Mouse (Mus musculus) cerebellum, adult (tissue): ENCODE data around the gene Chic2.
A peak's percentile ranks its signal among the peaks of the same experiment; 100 is the strongest.

Experiments used
- ATAC-seq: cut with Nextera tagmentation; 2 replicates; pipeline ENCODE4 v1.9.2; 2017; ENCODE audit warnings: mild to moderate bottlenecking, moderate library complexity, mixed read lengths; ENCODE audit not compliant: insufficient number of reproducible peaks, low FRiP score, low TSS enrichment

Chic2 gene

DNA sequence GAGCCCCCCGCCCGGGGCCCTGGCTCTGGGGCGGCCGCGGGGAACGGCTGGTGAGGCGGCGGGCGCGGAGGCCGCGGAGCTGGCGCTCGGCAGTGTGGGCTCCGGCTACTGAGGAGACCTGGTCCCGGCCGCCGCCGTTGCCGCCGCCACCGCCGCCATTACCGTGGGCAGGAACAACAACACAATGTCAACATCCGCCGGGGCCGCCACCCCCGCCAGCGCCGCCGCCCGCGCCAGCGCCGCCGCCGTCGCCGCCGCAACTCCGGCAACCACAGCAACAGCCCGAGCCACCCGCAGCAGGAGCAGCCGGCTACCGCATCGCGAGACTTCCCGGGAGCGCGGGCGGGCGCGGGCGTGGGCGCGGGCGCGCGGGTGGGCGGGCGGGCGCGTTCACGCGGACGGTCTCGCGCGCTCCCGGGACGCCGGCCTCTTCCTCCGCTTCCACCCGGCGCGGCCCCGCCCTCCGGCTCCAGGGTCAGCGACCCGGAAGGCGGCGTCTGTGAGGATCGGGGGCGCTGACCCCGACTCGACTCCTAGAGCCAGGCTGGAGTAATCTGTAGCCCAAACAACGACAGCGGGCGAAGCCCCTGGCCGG lies at the start of gene Chic2:
Gene Chic2 (minus strand): TSS at position 465 of the 595 bp plus-strand sequence.
- ATAC-seq: peak; percentile 87

- no peak for ATAC-seq
Measured at GRCm38 (mm10) chr5:75085906-75086305, 41.3 kb upstream of the Chic2 start.

DNA sequence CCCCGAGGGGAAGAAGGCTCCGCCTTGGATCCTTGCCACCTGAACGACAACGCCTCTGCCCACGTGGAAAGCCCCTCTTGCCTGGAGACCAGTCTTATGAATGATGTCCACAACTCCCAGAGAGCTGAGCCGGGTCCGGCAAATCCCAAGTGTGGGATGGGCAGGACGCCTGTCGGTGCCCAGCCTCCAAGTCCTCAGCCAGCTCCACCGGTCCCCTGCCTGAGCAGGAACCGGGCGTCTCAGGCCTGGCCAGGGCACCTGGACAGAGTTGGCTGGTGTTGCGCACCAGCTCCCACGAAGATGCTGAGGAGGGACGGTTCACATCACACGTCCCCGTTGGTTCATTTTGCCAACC lies 40.9 kb upstream of the Chic2 start:
- no peak for ATAC-seq

GRCm38 (mm10) chr5:75084871-75085520 lies 40.4 kb upstream of the Chic2 start:
- no peak for ATAC-seq

DNA sequence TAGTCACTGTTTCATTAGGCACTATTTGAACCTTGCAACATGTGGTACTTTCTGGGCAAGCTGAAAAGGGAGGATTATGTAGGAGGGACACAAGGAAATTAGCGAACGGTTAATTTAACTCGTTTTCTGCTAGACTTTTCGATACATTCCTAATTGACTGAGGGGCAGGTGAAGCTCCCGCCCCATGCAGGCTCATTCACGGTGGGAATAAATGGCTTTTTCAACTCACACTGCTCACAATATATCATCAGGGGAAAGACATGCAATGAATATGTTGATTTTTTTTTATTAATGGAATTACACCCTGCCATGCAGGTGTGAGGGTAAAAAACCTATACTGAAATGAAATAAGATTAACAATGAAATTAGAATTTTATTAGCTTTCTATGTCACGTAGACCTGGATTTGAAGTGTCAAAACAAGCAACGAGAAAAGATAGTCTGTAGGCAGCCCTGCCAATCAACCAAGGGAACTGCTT lies 39.9 kb upstream of the Chic2 start:
- ATAC-seq: no peak

DNA sequence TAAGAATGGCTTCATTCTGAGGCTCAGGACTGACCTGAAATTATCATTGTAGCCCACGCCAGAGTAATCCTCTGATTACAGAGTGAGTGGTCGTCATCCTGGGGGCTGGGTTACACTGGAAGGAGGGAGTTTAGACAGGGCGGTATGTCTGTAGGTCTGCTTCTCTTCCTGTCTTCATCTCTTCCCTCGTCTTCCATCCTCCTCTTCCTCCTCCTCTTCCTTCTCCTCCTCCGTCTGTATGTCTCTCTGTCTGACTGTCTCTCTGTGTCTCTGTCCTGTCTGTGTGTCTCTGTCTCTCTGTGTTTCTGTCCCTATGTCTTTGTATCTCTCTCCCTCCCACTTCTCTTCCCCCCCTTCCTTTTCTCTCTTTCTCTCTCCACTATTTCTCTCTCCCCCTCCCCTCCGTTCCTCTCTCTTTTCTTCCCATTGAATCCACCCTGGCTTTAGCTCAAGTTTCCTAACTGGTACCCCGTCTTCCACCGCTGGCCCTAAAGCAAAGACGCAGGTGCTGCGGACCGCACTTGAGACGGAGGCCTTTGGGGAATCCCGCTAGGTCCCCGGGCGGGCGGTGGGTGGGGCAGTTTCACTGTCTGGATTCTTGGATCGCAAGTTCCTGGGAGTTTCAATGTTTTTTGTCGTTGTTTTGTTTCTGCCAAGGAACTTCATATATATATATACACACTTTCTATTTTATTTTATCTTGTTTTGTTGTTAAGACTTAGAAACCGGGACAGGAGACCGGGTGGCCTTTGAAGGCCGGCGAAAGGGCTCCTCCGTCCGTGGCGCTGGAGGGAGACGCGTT lies 39.2 kb upstream of the Chic2 start:
- ATAC-seq: no peak

GRCm38 (mm10) chr5:75083061-75083460 lies 38.5 kb upstream of the Chic2 start:
- no peak for ATAC-seq

DNA sequence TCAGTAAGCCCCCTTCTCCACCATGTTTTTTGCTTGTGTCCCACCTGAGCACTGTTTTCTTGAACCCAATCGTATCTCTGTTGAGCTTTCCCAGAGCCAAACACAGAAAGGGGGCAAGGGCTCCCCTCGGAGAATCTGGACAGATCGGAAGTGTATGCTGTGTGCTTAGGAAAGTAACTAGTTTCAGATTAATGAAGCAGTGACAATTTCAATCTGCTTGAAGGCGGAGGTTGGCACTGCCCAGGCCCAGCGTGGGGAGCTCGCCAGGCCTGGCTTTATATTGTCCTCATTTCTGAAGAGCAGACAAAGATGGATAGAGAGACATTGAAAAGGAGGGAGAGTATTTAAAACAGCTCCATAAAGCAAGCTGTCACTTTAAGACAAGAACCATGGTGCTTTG lies 37.9 kb upstream of the Chic2 start:
- no peak for ATAC-seq

- no peak for ATAC-seq
Measured at GRCm38 (mm10) chr5:75079564-75079963, 35.0 kb upstream of the Chic2 start.

DNA sequence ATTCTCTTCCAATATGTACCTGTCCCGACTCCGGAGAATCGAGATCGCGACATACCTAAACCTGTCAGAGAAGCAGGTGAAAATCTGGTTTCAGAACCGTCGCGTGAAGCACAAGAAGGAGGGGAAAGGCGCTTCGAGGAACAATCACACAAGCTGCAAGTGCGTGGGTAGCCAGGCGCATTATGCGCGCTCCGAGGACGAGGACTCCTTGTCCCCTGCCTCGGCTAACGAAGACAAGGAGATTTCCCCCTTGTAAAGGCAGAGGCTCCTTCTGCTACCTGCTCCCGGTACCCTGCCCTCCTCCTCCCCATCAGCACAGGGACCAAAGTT lies 32.4 kb upstream of the Chic2 start:
- no peak for ATAC-seq

GRCm38 (mm10) chr5:75076326-75077050 lies 31.9 kb upstream of the Chic2 start:
- ATAC-seq: no peak

GRCm38 (mm10) chr5:75075383-75075941 lies 30.9 kb upstream of the Chic2 start, which contains the start of gene Gsx2:
Gene Gsx2 (plus strand): TSS chr5:75075601.
- ATAC-seq: no peak

DNA sequence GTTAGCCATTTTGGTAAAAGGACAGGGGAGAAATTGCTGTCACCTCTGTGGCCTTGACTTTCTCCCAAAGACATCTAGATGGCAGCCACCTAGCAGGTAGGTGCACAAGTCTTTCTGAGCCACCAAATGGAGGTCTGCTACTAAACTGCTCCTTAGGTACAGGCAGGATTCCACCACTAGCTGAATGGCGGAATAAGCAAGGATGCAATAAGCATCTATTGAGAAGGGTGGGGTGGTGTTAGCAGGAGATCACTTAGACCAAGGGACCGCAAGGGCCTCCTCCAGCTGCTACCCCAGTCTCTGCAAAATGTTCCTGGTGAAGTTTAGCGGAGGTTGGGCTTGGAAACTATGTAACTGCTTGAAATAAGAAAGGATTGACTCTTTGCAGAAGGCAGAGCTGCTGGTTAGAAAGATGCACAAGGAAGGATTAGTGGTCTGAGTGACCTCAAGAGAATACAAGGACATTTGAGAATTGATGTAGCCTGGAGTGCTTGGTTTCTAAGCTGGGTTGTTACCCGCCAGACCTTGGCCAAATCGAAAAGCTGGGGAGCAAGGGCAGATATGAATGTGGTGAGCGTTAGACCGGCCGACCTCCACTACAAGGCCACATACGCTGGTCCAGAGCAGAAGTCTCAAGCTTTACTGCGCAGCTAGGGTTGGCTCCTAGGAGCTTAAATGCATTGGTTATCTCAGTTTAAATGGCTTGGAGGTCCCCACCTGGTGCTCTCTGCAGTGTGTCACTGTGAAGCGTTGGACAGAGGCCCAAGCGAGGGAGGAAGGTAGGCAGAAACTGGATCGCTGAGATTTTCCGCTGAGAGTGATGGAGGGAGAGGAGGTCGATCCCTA lies 30.2 kb upstream of the Chic2 start:
- ATAC-seq: no peak

DNA sequence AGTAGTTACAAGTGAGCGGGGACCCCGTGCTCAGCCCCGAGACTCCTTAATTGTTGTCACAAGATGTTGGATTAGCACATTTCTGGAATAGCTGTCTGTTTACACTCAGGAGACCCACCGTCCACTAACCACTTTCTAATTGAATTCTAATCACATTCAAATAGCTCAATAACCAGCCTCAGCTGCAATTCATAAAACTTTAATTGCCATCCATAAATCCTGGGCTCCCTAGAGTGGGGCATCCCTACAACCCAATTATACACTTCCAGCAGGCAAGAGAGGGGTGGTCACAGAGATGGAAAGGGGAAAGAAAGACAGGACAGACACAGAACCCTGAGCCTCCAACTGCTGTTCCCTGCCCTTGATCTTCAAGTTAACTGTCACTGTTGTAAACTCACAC lies 29.6 kb upstream of the Chic2 start:
- ATAC-seq: no peak

- no peak for ATAC-seq
Measured at GRCm38 (mm10) chr5:75073684-75074083, 29.1 kb upstream of the Chic2 start.

GRCm38 (mm10) chr5:75073167-75073566 lies 28.6 kb upstream of the Chic2 start:
- ATAC-seq: no peak

- ATAC-seq: no peak
Measured at GRCm38 (mm10) chr5:75072532-75072931, 28.0 kb upstream of the Chic2 start.

DNA sequence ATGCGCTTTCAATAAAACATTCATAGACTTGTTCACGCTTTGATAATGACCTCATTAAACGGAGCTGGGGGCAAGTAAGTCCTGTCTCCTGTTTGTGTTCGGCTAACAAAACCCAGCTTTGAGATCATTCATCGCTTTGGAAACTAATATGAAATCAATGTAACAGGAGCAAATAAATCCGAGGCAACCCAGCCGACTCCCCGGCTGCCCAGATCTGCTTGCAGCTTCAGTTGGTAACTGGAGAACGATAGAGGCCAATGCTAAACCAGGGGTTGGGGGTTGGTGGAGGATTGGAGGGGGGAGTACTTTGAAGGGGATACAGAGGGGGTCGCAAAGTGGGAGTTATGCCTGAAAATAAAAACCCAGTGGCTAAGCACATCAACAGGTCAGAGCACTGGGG lies 27.4 kb upstream of the Chic2 start:
- no peak for ATAC-seq

DNA sequence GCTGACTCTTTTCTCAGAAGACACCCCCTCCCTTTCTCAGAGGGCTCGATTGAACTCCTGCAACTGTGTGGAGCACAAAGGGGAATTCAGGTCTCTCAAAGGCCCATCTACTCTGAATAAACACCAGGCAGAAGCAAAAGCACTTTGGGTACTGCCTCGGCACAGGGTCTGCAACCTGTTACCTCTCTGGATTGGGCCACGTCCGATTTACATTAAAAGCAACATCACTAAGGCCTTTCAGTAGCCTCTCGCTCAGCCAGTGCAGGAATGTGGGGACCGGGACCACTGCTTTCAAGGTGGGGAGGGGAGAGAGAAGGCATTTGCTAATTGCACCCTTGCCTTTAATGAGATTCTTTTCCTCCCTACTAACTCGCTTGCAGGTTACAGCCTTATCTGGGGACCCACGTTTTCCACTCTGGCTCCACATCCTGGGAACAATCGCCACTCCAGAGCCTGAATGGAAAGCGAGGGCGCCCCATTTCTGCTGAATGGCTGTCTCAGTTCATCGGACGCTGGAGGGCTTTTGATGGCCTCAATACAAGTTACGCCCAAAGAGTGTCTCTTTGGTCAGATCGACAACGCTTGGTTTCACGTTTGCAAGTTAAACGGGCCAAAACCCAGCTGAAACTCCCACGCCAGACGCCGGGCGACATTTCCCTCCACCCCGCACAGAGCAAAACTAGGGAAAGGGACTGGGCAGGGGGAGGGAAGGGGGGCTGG lies 26.2 kb upstream of the Chic2 start:
- no peak for ATAC-seq
